Mouse (Mus musculus): ENCODE data around the gene Fam19a1. TPM values are rescaled to one million over a fixed set of nuclear protein-coding genes. Genes with fewer than 3 reads are reported as not detected.

The Fam19a1 gene
- polyA plus RNA-seq, 1 experiment = not detected

- 95% methylated on average over 2 of the region's 2 CpGs for whole genome bisulfite sequencing
- TF ChIP-seq CTCF (IDR thresholded peaks at IDR 0.05; ENCODE audit: insufficient read depth, low read depth, low read length) = no peak
- TF ChIP-seq POLR2A (IDR thresholded peaks at IDR 0.05; ENCODE audit: insufficient read depth, low read depth, low read length) = no peak
Measured at GRCm38 (mm10) chr6:96205395-96205794, 92.4 kb downstream of the Fam19a1 start.

DNA sequence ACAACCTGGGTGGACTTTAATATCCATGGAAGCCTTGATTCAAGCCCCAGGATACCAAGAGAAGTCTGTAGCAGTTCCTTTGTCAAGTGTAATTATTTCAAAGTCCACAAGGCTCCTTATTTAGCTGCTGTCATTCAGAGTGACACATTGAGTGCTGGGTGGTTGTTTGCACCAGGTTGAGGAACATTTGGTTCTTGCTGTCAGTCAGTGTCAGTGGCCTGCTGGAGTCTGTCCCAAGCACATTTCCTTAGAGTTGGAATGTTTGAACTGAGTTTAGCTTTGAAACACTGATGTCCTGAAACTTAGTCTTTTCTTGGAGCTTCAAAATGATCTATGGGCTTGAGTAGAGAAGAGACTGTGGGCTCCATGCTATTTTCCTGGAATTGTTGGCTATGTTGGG lies 121.9 kb downstream of the Fam19a1 start:
- Histone ChIP-seq H3K27ac (ENCODE audit: insufficient read depth, low read depth, low read length) (no peak overlapping the region), H3K4me3 (ENCODE audit: insufficient read depth, low read depth, low read length) (no peak overlapping the region), H3K4me1 (ENCODE audit: control insufficient read depth, insufficient read depth, low read length) (no peaks in the 10 kb centered on the region)
- no peak for TF ChIP-seq POLR2A (IDR thresholded peaks at IDR 0.05; ENCODE audit: insufficient read depth, low read depth, low read length)
- no peak for TF ChIP-seq CTCF (IDR thresholded peaks at IDR 0.05; ENCODE audit: insufficient read depth, low read depth, low read length)

More at GRCm38 (mm10) chr6:96205395-96205794, 92.4 kb downstream of the Fam19a1 start:
- Histone ChIP-seq H3K27ac (ENCODE audit: insufficient read depth, low read depth, low read length) (no peak overlapping the region), H3K4me3 (ENCODE audit: insufficient read depth, low read depth, low read length) (no peak overlapping the region), H3K4me1 (ENCODE audit: control insufficient read depth, insufficient read depth, low read length) (no peaks in the 10 kb centered on the region)

DNA sequence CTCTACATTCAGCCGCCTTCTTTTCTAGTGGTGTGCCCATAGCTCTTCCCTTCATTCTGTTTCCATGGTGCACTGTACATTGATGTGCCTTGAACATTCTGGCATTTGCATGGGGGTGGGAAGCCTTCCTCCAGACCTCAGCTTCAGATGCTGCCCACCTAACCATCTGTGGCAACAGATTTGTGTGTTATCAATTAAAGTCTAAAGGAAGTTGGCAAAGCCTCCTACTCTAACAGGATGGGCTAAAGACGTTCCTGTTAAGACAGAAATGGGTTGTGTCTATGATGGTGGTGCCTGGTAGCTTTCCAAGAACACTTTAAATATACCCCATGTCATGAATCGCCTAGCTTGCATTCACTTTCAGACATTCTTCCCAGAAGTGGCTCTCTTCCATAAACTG lies 131.4 kb downstream of the Fam19a1 start:
- Histone ChIP-seq H3K4me3 (ENCODE audit: insufficient read depth, low read depth, low read length) (no peak overlapping the region), H3K4me1 (ENCODE audit: control insufficient read depth, insufficient read depth, low read length) (no peaks in the 10 kb centered on the region), H3K27ac (ENCODE audit: insufficient read depth, low read depth, low read length) (no peak overlapping the region)
- WGBS = 70% methylated on average over 3 of the region's 3 CpGs
- TF ChIP-seq CTCF (IDR thresholded peaks at IDR 0.05; ENCODE audit: insufficient read depth, low read depth, low read length) (no peak), POLR2A (IDR thresholded peaks at IDR 0.05; ENCODE audit: insufficient read depth, low read depth, low read length) (no peak)

GRCm38 (mm10) chr6:96252001-96252400 lies 139.0 kb downstream of the Fam19a1 start:
- 76% methylated on average over 3 of the region's 3 CpGs for WGBS
- no peaks in the 10 kb centered on the region for H3K4me1 ChIP-seq (ENCODE audit: control insufficient read depth, insufficient read depth, low read length)
- TF ChIP-seq POLR2A (IDR thresholded peaks at IDR 0.05; ENCODE audit: insufficient read depth, low read depth, low read length) = no peak
- no peak for TF ChIP-seq CTCF (IDR thresholded peaks at IDR 0.05; ENCODE audit: insufficient read depth, low read depth, low read length)
- no peak overlapping the region for H3K4me3 ChIP-seq (ENCODE audit: insufficient read depth, low read depth, low read length)
- no peak overlapping the region for H3K27ac ChIP-seq (ENCODE audit: insufficient read depth, low read depth, low read length)

DNA sequence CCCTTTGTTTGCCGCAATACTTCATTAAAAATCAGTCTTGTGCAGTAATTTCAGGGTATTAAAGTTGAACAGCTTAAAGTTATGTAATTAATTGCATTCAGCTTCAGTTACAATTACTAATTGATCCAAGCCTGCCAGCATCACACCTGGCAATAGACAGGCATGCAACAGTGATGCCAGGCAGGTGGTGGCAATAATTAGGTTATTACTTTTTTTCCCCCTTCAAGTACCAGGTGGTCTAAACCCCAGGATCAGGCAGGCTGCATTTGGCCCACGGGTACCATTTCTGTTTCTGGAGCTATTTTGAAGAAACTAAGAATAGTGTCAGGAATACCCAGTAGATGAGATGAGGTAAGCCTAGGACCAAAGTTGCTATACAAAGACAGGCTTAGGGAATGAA lies 141.9 kb downstream of the Fam19a1 start:
- H3K27ac ChIP-seq (ENCODE audit: insufficient read depth, low read depth, low read length) = no peak overlapping the region
- 28% methylated on average over 2 of the region's 2 CpGs for WGBS
- TF ChIP-seq CTCF (IDR thresholded peaks at IDR 0.05; ENCODE audit: insufficient read depth, low read depth, low read length) (no peak), POLR2A (IDR thresholded peaks at IDR 0.05; ENCODE audit: insufficient read depth, low read depth, low read length) (no peak)
- no peaks in the 10 kb centered on the region for H3K4me1 ChIP-seq (ENCODE audit: control insufficient read depth, insufficient read depth, low read length)
- no peak overlapping the region for H3K4me3 ChIP-seq (ENCODE audit: insufficient read depth, low read depth, low read length)

DNA sequence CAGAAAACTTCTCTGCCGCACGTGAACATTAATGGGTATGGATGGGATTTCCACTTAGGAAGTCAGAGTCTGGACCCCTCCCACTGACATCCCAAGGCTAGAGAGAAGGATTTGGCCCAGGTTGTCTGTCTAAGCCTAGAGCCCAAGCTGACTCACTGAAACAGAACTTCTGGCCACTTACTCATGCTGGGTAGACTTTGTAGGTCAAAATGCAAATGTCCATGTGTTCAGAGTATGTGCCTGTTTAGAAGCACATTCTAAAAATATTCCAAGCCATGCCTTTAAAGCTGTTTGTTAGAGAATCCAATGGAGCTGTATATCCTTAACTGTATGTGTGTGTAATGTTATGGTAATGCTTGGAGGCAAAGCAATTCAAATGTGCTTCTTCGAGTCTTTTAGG lies 145.7 kb downstream of the Fam19a1 start:
- no peaks in the 10 kb centered on the region for H3K4me1 ChIP-seq (ENCODE audit: control insufficient read depth, insufficient read depth, low read length)
- no peak overlapping the region for H3K4me3 ChIP-seq (ENCODE audit: insufficient read depth, low read depth, low read length)
- TF ChIP-seq POLR2A (IDR thresholded peaks at IDR 0.05; ENCODE audit: insufficient read depth, low read depth, low read length) (no peak), CTCF (IDR thresholded peaks at IDR 0.05; ENCODE audit: insufficient read depth, low read depth, low read length) (no peak)
- H3K27ac ChIP-seq (ENCODE audit: insufficient read depth, low read depth, low read length) = no peak overlapping the region
- 93% methylated on average over 3 of the region's 3 CpGs for WGBS

GRCm38 (mm10) chr6:96266456-96266855 lies 153.5 kb downstream of the Fam19a1 start:
- Histone ChIP-seq H3K4me1 (ENCODE audit: control insufficient read depth, insufficient read depth, low read length) (no peaks in the 10 kb centered on the region), H3K4me3 (ENCODE audit: insufficient read depth, low read depth, low read length) (no peak overlapping the region), H3K27ac (ENCODE audit: insufficient read depth, low read depth, low read length) (no peak overlapping the region)
- 85% methylated on average over 4 of the region's 4 CpGs for WGBS
- TF ChIP-seq POLR2A (IDR thresholded peaks at IDR 0.05; ENCODE audit: insufficient read depth, low read depth, low read length) = no peak
- no peak for TF ChIP-seq CTCF (IDR thresholded peaks at IDR 0.05; ENCODE audit: insufficient read depth, low read depth, low read length)

DNA sequence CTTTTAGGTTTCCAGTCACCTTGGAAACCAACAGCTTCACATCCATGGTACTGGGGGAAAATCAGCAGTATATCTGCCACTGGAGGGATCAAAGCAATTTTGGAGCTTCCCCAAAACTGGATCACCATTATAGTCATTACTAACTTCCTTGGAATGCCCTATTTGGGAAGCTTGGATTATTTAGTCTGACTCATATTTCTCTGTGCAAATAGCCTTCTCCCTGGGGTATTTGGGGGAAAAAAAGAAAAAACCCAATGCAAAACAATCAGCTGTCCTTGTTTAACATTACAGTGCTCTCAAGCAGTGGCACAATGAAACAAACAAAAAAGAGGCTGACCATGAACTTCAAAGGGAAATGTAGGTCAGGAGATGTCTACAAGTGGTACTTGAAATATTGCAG lies 155.8 kb downstream of the Fam19a1 start:
- no peak overlapping the region for H3K27ac ChIP-seq (ENCODE audit: insufficient read depth, low read depth, low read length)
- H3K4me1 ChIP-seq (ENCODE audit: control insufficient read depth, insufficient read depth, low read length) = no peaks in the 10 kb centered on the region
- TF ChIP-seq POLR2A (IDR thresholded peaks at IDR 0.05; ENCODE audit: insufficient read depth, low read depth, low read length) (no peak), CTCF (IDR thresholded peaks at IDR 0.05; ENCODE audit: insufficient read depth, low read depth, low read length) (no peak)
- no peak overlapping the region for H3K4me3 ChIP-seq (ENCODE audit: insufficient read depth, low read depth, low read length)

GRCm38 (mm10) chr6:96270436-96270835 lies 157.5 kb downstream of the Fam19a1 start:
- no peak overlapping the region for H3K27ac ChIP-seq (ENCODE audit: insufficient read depth, low read depth, low read length)
- no peak overlapping the region for H3K4me3 ChIP-seq (ENCODE audit: insufficient read depth, low read depth, low read length)
- H3K4me1 ChIP-seq (ENCODE audit: control insufficient read depth, insufficient read depth, low read length) = no peaks in the 10 kb centered on the region
- TF ChIP-seq CTCF (IDR thresholded peaks at IDR 0.05; ENCODE audit: insufficient read depth, low read depth, low read length) (no peak), POLR2A (IDR thresholded peaks at IDR 0.05; ENCODE audit: insufficient read depth, low read depth, low read length) (no peak)
- WGBS = 91% methylated on average over 5 of the region's 5 CpGs

GRCm38 (mm10) chr6:96283731-96284130 lies 170.8 kb downstream of the Fam19a1 start:
- 89% methylated on average over 4 of the region's 4 CpGs for WGBS

More at GRCm38 (mm10) chr6:96283731-96284130, 170.8 kb downstream of the Fam19a1 start:
- Histone ChIP-seq H3K4me3 (ENCODE audit: insufficient read depth, low read depth, low read length) (no peak overlapping the region), H3K4me1 (ENCODE audit: control insufficient read depth, insufficient read depth, low read length) (no peaks in the 10 kb centered on the region), H3K27ac (ENCODE audit: insufficient read depth, low read depth, low read length) (no peak overlapping the region)
- TF ChIP-seq POLR2A (IDR thresholded peaks at IDR 0.05; ENCODE audit: insufficient read depth, low read depth, low read length) = no peak
- no peak for TF ChIP-seq CTCF (IDR thresholded peaks at IDR 0.05; ENCODE audit: insufficient read depth, low read depth, low read length)

All from olfactory bulb, adult 2 months (tissue).